Mouse (Mus musculus): ENCODE measurements around the gene Fibp. TPM values are rescaled to one million over a fixed set of nuclear protein-coding genes. Genes with fewer than 3 reads are reported as not detected.

Gene Fibp
- polyA plus RNA-seq, 1 experiment from 2014 or later = 101 TPM

DNA sequence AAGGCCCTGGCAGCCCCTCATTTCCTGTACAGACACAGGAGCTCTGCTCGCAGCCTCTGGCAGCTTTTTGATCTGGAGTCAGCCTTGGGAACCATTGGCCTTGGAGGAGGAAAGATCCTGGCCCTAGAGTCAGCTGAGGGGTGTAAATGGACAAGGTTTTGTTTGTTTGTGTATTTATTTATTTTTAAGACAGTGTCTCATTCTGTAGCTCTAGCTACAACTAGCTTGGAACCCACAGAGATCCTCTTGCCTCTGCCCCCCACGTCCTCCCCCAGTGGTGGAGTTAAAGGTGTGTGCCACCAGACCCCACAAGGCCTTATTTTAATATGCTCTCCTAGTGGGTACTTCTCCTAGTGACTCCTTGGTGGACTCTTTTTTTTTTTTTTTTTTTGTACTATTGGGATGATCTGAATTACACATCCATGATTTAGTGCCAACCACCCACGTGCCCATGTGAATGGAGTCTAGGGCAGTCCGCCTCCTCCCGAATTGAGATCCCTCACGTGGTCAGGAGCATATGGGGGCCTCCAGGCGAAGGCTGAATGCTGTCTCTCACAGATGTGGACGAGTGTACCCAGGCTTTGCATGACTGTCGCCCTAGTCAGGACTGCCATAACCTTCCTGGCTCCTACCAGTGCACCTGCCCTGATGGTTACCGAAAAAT lies 16.7 kb downstream of the Fibp start:
- WGBS = 85% methylated on average over 10 of the region's 10 CpGs
- H3K4me1 ChIP-seq (ENCODE audit: control insufficient read depth in 2 of 2, insufficient read depth in 2 of 2, low read length in 2 of 2) = peaks cover 7 to 18% of the 10 kb centered on the region in 2 experiments; a peak in 3 of 4 replicates
- H3K9me3 ChIP-seq (ENCODE audit: control insufficient read depth, low read length) = no peaks in the 10 kb centered on the region
- H3K9ac ChIP-seq (ENCODE audit: low read length) = no peak overlapping the region
- no peak overlapping the region for H3K4me3 ChIP-seq (ENCODE audit: control insufficient read depth in 1 of 2, insufficient read depth in 1 of 2, low read depth in 1 of 2, low read length in 2 of 2)
- no peaks in the 10 kb centered on the region for H3K27me3 ChIP-seq (ENCODE audit: control insufficient read depth, insufficient read depth, low read length)
- no peak overlapping the region for H3K4me2 ChIP-seq (ENCODE audit: low read length)
- no peak overlapping the region for H3K27ac ChIP-seq (replicated peaks in 1 of 2; ENCODE audit: control insufficient read depth in 1 of 2, insufficient read depth in 1 of 2, low read depth in 2 of 2, low read length in 2 of 2)
- no peak for ATAC-seq (ENCODE audit: insufficient number of reproducible peaks, insufficient read depth, low FRiP score, low read depth)
- H3K36me3 ChIP-seq (ENCODE audit: control insufficient read depth, insufficient read depth, low read length) = peaks cover 53% of the 10 kb centered on the region

DNA sequence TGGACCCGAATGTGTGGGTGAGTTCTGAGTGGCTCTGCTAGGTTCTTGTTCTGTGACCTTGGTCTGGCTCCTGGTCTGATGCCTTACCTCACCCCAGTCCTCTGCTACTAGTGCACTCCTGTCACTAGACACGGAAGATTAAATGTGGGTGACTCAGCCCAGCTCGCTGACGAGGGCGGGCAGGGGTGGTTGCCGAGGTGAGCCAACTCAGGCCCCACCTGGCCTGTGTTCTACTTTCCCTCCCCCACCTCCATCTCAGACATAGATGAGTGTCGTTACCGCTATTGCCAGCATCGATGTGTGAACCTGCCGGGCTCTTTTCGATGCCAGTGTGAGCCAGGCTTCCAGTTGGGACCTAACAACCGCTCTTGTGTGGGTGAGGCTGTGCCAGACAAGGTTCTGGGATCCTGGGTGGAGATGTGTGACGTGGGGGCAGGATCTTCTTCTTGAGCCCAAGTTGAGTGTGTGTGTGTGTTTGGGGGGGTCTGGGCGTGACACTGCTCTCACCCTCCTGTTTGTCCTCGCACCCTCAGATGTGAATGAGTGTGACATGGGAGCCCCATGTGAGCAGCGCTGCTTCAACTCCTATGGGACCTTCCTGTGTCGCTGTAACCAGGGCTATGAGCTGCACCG lies 17.4 kb downstream of the Fibp start:
- WGBS = 89% methylated on average over 18 of the region's 18 CpGs
- Histone ChIP-seq H3K4me1 (ENCODE audit: control insufficient read depth in 2 of 2, insufficient read depth in 2 of 2, low read length in 2 of 2) (peaks cover 7 to 18% of the 10 kb centered on the region in 2 experiments; a peak in 3 of 4 replicates), H3K9ac (ENCODE audit: low read length) (no peak overlapping the region), H3K4me2 (ENCODE audit: low read length) (no peak overlapping the region), H3K4me3 (ENCODE audit: control insufficient read depth in 1 of 2, insufficient read depth in 1 of 2, low read depth in 1 of 2, low read length in 2 of 2) (no peak overlapping the region), H3K36me3 (ENCODE audit: control insufficient read depth, insufficient read depth, low read length) (peaks cover 59% of the 10 kb centered on the region), H3K9me3 (ENCODE audit: control insufficient read depth, low read length) (no peaks in the 10 kb centered on the region), H3K27me3 (ENCODE audit: control insufficient read depth, insufficient read depth, low read length) (no peaks in the 10 kb centered on the region), H3K27ac (replicated peaks in 1 of 2; ENCODE audit: control insufficient read depth in 1 of 2, insufficient read depth in 1 of 2, low read depth in 2 of 2, low read length in 2 of 2) (no peak overlapping the region)
- no peak for ATAC-seq (ENCODE audit: insufficient number of reproducible peaks, insufficient read depth, low FRiP score, low read depth)

DNA sequence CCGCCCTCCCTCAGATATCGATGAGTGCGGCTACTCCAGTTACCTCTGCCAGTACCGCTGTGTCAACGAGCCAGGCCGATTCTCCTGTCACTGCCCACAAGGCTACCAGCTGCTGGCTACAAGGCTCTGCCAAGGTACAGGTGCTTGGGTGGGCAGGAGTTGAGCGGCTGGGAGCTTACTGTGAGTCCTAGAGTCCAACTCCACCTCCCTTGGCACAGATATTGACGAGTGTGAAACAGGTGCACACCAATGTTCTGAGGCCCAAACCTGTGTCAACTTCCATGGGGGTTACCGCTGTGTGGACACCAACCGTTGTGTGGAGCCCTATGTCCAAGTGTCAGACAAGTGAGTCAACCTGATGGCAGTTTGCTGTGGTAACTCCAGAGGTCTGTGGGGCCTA lies 19.6 kb downstream of the Fibp start:
- Histone ChIP-seq H3K4me3 (ENCODE audit: control insufficient read depth in 1 of 2, insufficient read depth in 1 of 2, low read depth in 1 of 2, low read length in 2 of 2) (no peak overlapping the region), H3K9ac (ENCODE audit: low read length) (no peak overlapping the region), H3K27ac (replicated peaks in 1 of 2; ENCODE audit: control insufficient read depth in 1 of 2, insufficient read depth in 1 of 2, low read depth in 2 of 2, low read length in 2 of 2) (no peak overlapping the region), H3K4me2 (ENCODE audit: low read length) (no peak overlapping the region), H3K9me3 (ENCODE audit: control insufficient read depth, low read length) (no peaks in the 10 kb centered on the region), H3K27me3 (ENCODE audit: control insufficient read depth, insufficient read depth, low read length) (no peaks in the 10 kb centered on the region), H3K4me1 (ENCODE audit: control insufficient read depth in 2 of 2, insufficient read depth in 2 of 2, low read length in 2 of 2) (peaks cover 7 to 11% of the 10 kb centered on the region in 2 experiments; a peak in 2 of 4 replicates), H3K36me3 (ENCODE audit: control insufficient read depth, insufficient read depth, low read length) (peaks cover 82% of the 10 kb centered on the region)
- WGBS = 91% methylated on average over 10 of the region's 10 CpGs
- no peak for ATAC-seq (ENCODE audit: insufficient number of reproducible peaks, insufficient read depth, low FRiP score, low read depth)

DNA sequence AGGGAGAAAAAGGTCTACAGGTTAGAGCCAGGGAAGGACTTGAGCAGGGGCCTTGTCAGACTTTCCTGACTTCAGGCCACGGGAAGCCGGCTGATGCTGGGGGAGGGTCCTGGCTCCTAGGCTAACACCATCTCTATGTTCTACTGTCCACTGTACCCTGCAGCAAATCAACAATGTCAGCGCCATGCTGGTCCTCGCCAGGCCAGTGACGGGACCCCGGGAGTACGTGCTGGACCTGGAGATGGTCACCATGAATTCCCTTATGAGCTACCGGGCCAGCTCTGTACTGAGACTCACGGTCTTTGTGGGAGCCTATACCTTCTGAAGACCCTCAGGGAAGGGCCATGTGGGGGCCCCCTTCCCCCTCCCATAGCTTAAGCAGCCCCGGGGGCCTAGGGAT lies 21.0 kb downstream of the Fibp start:
- 88% methylated on average over 10 of the region's 10 CpGs for WGBS

DNA sequence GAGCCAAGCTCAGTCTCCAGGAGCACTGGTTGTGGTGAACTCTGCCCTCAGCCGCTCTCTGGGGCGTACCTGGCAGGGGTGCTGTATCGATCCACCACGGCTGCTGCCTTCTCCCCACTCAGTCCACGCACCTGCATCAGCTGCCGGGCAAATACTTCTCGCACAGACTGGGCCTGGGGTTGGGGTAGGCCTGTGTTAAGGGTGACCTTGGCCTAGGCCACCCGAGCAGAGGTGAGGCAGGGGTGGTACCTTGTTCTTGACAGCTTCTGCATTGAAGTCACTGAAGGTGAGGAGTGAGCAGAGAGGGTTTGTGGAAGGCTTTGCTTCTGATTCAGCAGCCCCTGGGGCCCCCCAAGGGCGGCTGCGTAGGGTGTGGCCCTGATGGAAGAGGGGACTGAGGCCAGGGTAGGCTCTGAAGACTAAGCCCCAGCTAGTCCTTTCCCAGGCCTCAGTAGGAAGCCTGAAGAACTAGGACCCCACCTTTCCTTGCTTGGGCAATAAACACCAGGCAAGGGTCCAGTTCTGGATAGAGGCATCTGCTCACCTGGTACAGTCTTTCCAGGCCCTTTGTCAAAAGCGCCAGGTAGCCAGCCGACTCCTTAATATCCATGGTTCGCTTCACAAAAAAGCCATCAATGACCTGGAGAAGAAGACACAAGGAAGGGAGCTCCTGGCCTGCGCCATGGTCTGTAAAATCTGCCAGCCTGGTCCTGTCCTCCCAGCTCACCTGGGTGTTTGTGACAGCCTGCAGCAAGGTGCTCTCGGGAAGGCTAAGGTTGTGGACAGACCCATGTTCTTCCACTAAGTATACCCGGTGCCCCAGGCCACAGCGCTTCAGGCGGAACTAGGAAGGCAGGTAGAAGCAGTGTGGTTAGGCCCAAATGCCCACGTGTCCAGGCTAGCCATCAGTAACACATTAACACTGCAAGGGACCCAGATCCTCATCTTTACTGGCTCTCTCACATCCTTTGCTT lies 23.3 kb downstream of the Fibp start:
- H3K27me3 ChIP-seq (ENCODE audit: control insufficient read depth, insufficient read depth, low read length) = no peaks in the 10 kb centered on the region
- H3K4me1 ChIP-seq (ENCODE audit: control insufficient read depth in 2 of 2, insufficient read depth in 2 of 2, low read length in 2 of 2) = peaks cover 5 to 13% of the 10 kb centered on the region in 2 experiments
- H3K9me3 ChIP-seq (ENCODE audit: control insufficient read depth, low read length) = no peaks in the 10 kb centered on the region
- WGBS = 91% methylated on average over 19 of the region's 19 CpGs
- ATAC-seq (ENCODE audit: insufficient number of reproducible peaks, insufficient read depth, low FRiP score, low read depth) = no peak
- peaks cover 79% of the 10 kb centered on the region for H3K36me3 ChIP-seq (ENCODE audit: control insufficient read depth, insufficient read depth, low read length)
- no peak overlapping the region for H3K4me3 ChIP-seq (ENCODE audit: control insufficient read depth in 1 of 2, insufficient read depth in 1 of 2, low read depth in 1 of 2, low read length in 2 of 2)
- H3K4me2 ChIP-seq (ENCODE audit: low read length) = no peak overlapping the region
- no peak overlapping the region for H3K27ac ChIP-seq (replicated peaks in 1 of 2; ENCODE audit: control insufficient read depth in 1 of 2, insufficient read depth in 1 of 2, low read depth in 2 of 2, low read length in 2 of 2)
- no peak overlapping the region for H3K9ac ChIP-seq (ENCODE audit: low read length)

More for the DNA sequence above, 21.0 kb downstream of the Fibp start:
- H3K4me1 ChIP-seq (ENCODE audit: control insufficient read depth in 2 of 2, insufficient read depth in 2 of 2, low read length in 2 of 2) = no peaks in the 10 kb centered on the region
- H3K9me3 ChIP-seq (ENCODE audit: control insufficient read depth, low read length) = no peaks in the 10 kb centered on the region
- H3K27me3 ChIP-seq (ENCODE audit: control insufficient read depth, insufficient read depth, low read length) = no peaks in the 10 kb centered on the region
- no peak overlapping the region for H3K9ac ChIP-seq (ENCODE audit: low read length)
- peaks cover 96% of the 10 kb centered on the region for H3K36me3 ChIP-seq (ENCODE audit: control insufficient read depth, insufficient read depth, low read length)
- no peak overlapping the region for H3K27ac ChIP-seq (replicated peaks in 1 of 2; ENCODE audit: control insufficient read depth in 1 of 2, insufficient read depth in 1 of 2, low read depth in 2 of 2, low read length in 2 of 2)
- H3K4me2 ChIP-seq (ENCODE audit: low read length) = no peak overlapping the region
- no peak for ATAC-seq (ENCODE audit: insufficient number of reproducible peaks, insufficient read depth, low FRiP score, low read depth)
- H3K4me3 ChIP-seq (ENCODE audit: control insufficient read depth in 1 of 2, insufficient read depth in 1 of 2, low read depth in 1 of 2, low read length in 2 of 2) = no peak overlapping the region

DNA sequence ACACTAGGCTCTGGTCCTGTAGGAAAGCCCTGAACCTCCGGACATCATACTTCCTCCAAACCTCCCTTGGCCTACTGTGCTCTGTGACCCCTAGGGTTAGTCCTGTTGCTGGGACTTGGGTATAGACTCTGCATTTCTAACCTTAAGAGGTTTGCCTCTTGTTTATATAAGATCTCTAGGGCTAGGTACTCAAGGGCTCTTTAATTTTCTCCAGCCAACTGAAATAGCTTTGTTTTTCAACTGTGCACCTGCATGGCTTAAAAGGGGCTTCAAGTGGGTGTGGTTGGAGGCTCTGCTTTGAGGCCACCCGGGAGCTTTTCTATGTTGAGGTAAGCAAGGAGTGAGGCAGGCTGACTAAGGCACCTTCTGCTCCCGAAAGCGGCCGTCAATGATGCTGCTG lies 24.1 kb downstream of the Fibp start:
- no peak for ATAC-seq (ENCODE audit: insufficient number of reproducible peaks, insufficient read depth, low FRiP score, low read depth)
- H3K4me3 ChIP-seq (ENCODE audit: control insufficient read depth in 1 of 2, insufficient read depth in 1 of 2, low read depth in 1 of 2, low read length in 2 of 2) = no peak overlapping the region
- no peaks in the 10 kb centered on the region for H3K9me3 ChIP-seq (ENCODE audit: control insufficient read depth, low read length)
- no peak overlapping the region for H3K9ac ChIP-seq (ENCODE audit: low read length)
- H3K27ac ChIP-seq (replicated peaks in 1 of 2; ENCODE audit: control insufficient read depth in 1 of 2, insufficient read depth in 1 of 2, low read depth in 2 of 2, low read length in 2 of 2) = no peak overlapping the region
- no peak overlapping the region for H3K4me2 ChIP-seq (ENCODE audit: low read length)
- no peaks in the 10 kb centered on the region for H3K27me3 ChIP-seq (ENCODE audit: control insufficient read depth, insufficient read depth, low read length)
- H3K36me3 ChIP-seq (ENCODE audit: control insufficient read depth, insufficient read depth, low read length) = peaks cover 71% of the 10 kb centered on the region
- WGBS = 79% methylated on average over 5 of the region's 5 CpGs
- H3K4me1 ChIP-seq (ENCODE audit: control insufficient read depth in 2 of 2, insufficient read depth in 2 of 2, low read length in 2 of 2) = peaks cover 9 to 13% of the 10 kb centered on the region in 2 experiments

DNA sequence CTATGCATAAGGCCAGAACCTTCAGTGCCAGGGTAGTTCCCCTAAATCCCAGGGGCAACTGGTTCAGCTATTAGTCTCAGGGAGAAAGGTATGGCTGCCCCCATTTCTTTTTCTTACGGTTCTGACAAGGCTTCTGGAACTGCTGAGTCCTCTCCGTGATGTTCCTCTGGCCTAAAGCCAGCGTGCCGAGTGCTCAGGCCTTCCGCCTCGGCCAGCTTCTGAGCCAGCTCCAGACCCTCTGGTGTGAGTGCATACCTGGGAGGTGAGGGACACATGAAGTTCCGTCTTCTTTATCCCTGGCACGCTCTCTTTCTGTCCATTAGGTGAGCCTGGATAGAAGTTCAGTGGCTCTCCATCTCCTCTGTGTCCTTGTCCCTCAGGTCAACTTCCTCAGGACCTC lies 25.0 kb downstream of the Fibp start:
- 90% methylated on average over 8 of the region's 8 CpGs for WGBS
- H3K27ac ChIP-seq (replicated peaks in 1 of 2; ENCODE audit: control insufficient read depth in 1 of 2, insufficient read depth in 1 of 2, low read depth in 2 of 2, low read length in 2 of 2) = no peak overlapping the region
- H3K36me3 ChIP-seq (ENCODE audit: control insufficient read depth, insufficient read depth, low read length) = peaks cover 63% of the 10 kb centered on the region
- no peaks in the 10 kb centered on the region for H3K9me3 ChIP-seq (ENCODE audit: control insufficient read depth, low read length)
- H3K4me1 ChIP-seq (ENCODE audit: control insufficient read depth in 2 of 2, insufficient read depth in 2 of 2, low read length in 2 of 2) = peaks cover 11 to 13% of the 10 kb centered on the region in 2 experiments
- no peak overlapping the region for H3K4me2 ChIP-seq (ENCODE audit: low read length)
- no peak for ATAC-seq (ENCODE audit: insufficient number of reproducible peaks, insufficient read depth, low FRiP score, low read depth)
- H3K4me3 ChIP-seq (ENCODE audit: control insufficient read depth in 1 of 2, insufficient read depth in 1 of 2, low read depth in 1 of 2, low read length in 2 of 2) = no peak overlapping the region
- H3K9ac ChIP-seq (ENCODE audit: low read length) = no peak overlapping the region
- no peaks in the 10 kb centered on the region for H3K27me3 ChIP-seq (ENCODE audit: control insufficient read depth, insufficient read depth, low read length)

Measured in heart, embryonic 14.5 days (tissue).